Mouse (Mus musculus) right cerebral cortex, postnatal 4 days (tissue): ENCODE measurements around the gene Ppil4.
"Not testable (repeated sequence)": the region's sequence is repeated elsewhere in the genome, so short reads cannot be mapped to it uniquely, and the experiment has no call there.

Source experiments
- DNase-seq: peaks from one replicate; pipeline ENCODE4 v3.0.0-alpha.2; 2022

Gene Ppil4

DNA sequence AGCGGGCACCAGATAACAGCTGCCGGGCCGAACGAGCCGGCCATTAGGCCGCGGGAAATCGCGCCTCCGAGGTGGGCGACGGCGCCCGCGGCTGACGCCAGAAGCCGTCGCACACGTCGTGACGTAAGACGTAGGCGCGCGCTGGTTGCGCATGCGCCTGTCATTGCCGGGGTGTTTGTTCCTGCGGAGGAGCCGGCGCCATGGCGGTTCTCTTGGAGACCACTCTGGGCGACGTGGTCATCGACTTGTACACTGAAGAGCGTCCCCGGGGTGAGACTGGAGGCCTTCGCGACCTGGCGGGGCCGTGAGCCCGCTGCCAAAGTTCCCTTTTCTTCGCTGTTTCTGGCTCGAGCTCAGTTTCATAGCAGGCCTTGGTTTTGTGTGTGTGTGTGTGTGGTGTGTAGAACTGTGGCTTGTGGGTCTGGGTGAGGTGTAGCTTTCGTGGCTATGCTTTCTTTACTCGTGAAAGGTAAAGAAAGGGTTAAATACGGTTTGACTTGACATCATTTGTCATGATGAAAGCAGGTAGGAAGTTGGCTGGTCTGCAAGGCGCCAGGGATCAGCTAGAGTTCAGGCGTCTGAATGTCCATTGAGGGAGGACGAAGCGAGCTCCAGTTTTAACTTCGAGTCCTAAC lies at the start of gene Ppil4, which contains the start of gene Ginm1:
TSS of gene Ppil4 (plus strand) at position 141 of the 635 bp plus-strand sequence.
TSS of gene Ginm1 (minus strand) at position 74 of the 635 bp plus-strand sequence.
- DNase-seq = peak; percentile 92

DNA sequence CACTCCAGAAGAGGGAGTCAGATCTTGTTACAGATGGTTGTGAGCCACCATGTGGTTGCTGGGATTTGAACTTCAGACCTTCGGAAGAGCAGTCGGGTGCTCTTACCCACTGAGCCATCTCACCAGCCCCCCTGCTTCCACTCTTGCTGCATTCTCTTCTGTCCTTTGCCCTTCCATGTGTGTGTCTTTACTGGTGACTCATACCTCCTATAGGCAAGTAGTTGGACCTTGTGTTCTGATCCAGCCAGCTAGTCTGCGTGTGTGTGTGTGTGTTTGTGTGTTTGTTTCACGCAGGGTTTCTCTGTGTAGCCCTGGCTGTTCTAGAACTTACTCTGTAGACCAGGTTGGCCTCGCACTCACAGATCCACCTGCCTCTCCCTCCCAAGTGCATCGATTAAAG lies 47.2 kb upstream of the Ppil4 start:
- not testable (repeated sequence) for DNase-seq

DNA sequence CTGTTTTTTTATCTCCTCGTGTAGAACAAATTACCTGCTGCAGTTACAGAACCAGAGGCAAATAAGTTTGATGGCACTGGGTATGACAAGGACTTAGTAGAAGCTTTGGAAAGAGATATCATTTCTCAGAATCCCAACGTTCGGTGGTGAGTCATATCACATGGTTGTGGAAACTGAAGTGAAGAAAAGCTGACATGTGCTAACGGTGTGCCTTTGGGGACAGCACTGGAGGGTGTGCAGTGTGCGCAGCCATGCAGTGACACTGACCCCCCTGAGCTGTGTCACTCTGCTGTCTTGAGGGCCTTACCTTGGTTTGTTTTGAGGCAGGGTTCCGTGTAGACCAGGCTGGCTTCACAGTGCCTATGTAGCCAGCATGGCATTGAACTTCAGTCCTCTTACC lies 43.9 kb upstream of the Ppil4 start:
- DNase-seq = no peak

DNA sequence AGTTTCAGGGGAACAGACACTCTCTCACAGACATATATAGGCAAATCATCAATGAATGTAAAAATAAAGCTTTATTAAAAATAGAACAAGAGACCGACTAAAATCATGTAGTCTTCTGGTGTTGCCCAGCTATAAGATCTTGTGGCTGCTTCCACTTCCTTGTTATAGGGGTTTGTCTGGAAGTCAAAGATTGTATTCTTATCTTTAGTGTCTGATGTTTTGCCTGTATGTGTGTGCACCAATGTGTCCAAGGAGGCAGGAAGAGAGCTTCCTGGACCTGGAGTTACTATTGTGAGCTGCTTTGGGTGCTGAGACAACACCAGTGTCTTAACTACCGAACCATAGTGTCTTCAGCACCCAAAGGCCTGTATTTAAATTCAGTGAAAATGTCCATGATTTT lies 35.1 kb upstream of the Ppil4 start:
- DNase-seq = no peak

DNA sequence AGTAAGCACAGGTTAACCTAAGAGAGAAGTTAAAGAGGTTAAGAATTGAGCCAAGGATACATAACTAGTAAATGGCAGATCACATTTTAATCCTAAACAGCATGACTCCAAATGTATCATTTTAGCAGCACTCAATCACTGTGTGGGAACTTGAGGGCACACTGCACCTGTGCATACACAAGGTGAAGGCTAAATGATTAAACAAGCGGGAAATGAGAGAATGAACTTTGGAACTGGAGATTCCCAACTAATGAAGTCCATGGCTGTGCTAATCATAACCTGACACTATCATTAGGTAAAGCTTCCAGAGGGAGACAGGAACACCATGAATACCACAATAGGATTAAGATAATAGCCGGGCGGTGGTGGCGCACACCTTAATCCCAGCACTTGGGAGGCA lies 20.3 kb upstream of the Ppil4 start:
- DNase-seq = no peak

DNA sequence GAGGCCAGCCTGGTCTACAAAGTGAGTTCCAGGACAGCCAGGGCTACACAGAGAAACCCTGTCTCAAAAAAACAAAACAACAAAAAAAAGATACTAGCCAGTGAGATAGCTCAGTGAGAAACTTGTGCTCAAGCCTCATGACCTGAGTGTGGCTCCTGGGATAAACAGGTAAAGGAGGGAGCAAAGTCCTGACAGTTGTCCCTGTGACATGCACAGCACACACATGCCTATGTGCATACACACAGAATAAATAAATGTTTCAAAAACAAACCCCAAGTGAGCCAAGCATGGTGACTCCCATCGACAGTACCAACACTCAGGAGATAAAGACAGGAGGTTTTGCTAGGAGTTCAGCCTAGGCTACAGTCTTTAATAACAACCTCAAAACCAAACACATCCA lies 19.9 kb upstream of the Ppil4 start:
- DNase-seq = no peak

DNA sequence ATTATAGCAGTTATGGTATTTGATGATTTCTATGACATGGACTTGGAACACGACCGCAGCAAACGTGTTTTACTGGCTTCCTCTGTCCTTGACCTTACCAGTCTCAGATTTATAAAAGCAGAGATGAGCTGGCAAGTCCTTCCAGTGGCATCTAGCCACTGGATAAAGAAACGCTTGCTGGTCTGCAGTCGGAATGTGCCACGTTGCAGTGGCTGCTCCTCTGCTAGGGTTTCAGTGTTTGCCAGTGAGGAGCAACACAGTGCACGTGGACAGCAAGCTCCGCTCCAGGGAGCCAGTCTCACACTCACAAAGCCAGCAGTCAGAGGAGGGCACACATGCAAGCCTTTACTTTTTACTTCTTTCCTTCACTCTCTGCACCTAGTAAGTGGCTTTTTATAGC lies 17.3 kb upstream of the Ppil4 start:
- no peak for DNase-seq

DNA sequence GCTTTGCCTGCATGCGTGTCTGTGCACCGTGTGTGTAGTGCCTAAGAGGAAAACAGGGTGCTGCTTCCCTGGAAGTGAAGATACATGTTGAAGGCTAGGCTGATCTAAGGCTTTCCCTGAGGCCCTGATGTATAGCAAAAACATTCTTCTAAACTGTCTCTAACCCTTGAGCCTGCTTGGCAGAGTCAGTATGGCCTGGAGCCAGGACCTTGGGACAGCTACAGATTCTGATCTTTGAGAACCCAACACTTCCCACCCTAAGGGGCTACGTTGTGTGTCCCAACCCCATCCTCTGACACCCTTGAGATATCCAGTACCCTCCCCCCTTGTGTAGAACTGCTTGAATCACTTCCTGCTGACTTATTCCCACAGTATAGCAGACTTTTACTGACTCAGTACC lies 14.3 kb upstream of the Ppil4 start:
- DNase-seq = no peak

DNA sequence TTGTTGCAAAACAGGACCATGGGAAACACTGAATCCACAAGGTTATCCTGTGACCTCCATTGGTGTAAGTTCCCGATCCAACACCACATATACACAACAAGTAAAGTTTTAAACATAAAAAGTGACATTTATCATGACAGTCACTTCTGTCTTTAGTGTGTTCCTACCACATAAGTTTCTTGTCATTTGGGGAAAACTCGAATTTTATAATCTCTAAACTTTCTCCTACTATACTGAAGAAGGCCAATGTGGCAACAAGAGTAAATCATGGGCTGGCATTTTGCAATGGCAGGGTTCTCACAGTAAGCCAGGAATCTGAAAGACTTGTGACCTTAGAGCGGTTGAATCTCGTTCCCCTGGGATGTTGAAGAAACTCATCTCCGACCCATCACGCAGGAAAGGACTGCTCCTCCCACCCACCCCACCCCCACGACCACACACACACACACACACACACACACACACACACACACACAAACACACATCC lies 12.9 kb upstream of the Ppil4 start:
- DNase-seq = no peak

DNA sequence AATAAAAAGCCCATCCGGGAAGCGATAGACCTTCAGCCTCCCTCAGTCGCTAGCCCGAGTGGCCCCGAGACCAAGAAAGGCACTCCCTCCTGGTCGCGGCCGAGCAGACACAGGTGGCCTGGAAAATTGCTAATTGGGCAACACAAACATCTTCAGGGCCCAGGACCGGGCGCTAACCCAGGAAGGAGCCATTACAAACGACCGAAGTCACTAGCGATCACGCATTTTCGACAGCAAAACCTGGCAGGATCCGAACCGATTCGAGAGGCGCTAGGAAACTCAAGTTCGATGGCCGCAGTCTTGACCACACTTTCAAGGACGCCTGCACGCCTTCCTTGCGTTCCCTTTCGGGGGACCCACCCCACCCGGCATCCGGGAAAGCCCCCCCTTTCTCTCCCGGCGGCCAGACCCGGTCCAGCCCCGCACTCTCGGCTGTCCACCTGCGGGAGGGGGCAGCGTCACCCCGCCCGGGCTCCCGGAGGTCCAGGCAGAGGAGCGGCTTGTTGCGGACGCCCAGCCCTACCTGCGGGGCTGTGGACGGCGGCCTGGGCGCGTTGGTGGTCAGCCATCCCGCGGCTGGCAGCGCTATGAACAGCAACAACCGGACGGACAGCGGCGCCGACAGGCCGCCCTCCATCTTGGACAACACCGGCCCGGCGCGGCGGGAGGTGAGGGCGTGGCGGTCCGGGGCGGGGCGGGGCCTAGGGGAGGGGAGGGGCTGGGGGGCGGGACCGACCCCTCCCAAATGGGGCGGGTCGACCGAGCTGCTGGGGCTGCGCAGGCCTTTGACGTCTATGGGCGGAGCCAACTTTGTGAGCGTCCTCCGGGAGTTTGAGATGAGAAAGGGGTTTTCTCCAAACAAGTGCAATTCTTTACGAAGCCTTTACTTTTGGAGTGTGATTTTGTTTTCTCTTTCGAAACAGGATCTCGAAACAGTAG lies 12.2 kb upstream of the Ppil4 start:
- peak; percentile 85 for DNase-seq

DNA sequence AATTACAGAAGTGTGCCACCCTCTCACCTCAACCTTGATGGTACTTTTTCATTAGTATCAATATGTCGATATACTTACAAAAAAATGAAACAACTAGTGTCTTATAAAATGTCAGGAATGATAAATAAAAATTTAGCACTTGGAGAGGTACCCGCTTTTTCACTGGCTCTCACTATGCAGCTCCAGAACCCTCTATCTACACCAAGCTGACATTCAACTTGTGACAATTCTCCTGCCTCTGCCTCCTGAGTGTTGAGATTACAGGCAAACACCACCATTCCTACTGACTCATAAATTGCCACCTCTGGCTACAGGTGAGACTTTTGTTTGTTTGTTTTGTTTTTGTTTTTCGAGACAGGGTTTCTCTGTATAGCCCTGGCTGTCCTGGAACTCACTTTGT lies 11.5 kb upstream of the Ppil4 start:
- DNase-seq = no peak

DNA sequence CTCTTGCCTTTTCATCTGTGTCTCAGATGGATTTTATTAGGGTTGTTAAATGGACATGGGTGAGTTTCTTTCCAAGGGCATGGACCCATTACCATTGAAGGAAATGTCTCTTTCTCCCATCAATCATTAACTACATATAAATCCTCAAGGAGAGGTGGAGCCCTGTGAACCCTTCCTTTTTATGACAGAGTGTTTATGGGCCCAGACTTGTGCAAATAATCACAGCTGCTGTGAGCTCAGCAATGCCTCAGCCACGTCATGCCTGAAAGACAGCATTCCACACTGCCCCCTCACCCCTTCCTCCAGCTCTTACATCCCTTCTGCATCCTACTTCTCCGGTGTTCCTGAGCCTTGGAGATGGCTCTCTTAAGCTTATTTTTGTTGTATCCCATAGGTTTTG lies 5.4 kb upstream of the Ppil4 start:
- no peak for DNase-seq

DNA sequence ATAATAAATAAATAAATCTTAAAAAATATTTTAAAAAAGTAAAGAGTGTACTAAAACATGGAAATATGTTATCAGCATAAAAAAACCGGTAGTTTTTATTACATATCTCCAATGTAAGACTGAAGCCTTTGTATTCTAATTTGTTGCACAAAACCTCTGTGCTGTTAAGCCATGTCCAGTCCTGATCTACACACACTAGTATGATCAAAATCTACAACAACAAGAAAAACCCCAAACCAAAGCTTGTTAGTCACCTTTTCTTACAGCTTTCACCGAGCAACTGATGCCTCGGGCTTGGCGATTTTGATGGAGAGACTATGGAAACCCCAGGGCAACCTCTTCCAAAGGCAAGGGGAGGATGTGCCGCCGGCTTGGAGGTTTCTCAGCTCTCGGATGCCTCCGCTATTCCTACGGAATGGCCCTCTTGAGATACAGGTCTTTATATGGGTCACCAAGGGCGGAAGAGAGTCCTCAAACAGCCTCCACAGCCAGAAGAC lies 389 bp upstream of the Ppil4 start:
- DNase-seq = no peak

DNA sequence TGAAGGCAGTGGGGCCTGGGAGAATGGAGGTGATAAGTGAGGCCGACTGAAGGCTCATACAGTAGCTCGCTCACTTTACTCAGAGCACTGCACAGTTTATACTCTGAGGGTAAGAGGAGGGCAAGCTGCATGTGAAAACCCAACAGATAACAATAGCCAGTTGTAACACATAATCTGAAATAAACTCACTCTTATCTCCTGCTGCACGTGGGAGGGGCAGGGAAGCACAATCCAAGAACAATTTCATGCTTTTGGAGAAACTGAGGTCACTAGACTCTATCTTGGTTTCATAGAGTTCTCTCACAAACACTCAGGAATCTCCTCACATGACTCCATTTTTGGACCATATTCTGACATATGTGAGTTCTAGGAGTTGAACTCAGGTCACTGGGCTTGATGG lies 8.6 kb downstream of the Ppil4 start:
- no peak for DNase-seq

DNA sequence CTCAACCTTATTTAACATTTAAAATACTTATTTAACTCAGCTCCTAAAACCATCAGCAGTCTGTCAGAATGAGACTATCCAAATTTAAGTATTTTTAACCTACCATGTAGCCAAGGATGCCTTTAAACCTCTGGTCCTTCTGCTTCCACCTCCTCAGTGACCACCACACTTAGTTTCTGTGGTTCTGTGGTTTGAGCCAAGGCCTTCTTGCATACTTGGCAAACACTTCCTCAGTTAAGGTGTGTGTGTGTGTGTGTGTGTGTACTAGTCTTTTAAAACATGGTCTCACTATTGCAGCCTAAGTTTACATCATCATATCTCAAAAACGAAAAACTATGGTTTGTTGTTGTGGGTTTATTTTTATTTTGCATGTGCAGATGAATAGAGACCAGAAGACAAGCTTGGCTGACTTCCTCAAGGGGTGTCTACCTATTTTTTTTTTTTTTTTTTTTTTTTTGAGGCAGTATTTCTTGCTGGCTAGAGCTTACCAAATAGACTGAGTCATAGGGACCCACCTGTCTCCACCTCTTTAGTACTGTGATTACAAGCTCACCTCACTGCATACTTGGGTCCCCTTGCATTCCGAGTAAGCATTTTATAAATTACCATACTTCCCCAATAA lies 9.9 kb downstream of the Ppil4 start:
- no peak for DNase-seq

DNA sequence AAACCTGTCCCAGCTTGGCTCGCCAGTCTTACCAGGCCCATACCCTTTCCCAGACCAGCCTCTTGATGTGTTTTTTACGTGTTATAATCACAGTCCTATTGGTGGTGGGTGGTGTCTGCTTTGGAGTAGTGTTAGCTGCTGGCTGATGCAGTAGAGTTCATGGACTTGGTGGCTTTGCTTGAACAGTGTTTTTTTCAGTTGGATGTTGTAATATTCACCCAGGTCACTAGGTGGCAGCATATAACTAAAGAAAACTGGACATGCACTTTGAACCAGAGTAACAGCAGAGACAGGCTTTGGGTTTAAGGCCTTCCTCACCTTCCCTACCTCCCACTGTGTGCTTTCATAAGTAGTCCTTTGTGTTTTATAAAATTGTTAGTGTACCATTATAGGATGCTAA lies 17.2 kb downstream of the Ppil4 start:
- no peak for DNase-seq

DNA sequence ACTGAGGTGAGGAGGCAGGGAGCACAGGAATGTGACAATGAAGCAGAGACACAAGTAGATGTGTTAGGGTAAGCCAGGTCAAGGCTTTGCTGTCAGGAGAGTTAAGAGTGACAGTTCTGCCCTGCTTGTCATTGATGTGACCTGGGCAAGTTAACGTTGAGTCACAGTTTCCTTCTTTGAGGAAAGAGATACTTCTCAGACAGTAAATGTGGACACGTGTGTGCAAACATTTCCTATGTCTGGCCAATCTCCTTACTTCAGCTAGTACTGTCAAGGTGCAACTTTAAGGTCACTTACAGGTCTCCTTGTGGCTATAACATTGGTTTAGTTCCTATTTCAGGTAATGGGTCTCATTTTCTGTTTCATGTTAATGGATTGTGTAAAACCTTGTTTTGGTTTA lies 23.8 kb downstream of the Ppil4 start:
- DNase-seq = no peak

DNA sequence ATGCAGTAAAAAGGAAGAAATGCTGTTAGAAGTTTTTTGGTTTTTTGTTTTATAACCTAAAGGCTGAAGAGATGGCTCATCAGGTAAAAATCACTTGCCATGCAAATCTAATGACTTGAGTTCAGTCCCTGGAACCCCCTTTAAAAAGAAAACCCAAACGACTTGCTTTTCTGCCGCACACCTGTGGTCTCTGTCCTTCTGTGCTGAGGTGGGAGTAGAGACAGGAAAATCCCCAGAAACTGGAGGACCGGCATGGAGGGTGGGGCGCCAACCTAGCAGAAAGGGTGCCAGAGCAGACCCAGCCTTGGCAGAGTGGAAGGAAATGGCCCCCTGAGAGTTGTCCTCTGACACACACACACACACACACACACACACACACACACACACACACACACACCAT lies 26.0 kb downstream of the Ppil4 start:
- no peak for DNase-seq

DNA sequence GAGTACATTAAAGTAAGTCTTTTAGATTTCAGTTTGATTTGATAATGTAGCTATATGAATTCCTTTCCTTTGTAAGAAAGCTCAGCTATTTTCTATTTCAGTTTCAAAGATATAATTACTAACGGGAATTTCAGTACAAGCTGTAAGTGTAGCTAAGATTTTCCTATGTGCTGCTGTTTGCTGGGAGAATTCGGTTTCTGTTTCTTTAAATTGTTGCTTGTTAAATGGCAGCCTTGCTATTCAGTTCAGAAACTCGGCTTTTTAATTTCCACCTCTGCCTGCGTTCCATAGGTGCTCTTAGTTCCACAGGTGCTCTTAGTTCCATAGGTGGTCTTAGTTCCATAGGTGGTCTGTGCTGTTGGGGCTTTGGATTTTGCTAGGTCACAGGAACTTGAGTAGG lies 26.5 kb downstream of the Ppil4 start:
- no peak for DNase-seq

DNA sequence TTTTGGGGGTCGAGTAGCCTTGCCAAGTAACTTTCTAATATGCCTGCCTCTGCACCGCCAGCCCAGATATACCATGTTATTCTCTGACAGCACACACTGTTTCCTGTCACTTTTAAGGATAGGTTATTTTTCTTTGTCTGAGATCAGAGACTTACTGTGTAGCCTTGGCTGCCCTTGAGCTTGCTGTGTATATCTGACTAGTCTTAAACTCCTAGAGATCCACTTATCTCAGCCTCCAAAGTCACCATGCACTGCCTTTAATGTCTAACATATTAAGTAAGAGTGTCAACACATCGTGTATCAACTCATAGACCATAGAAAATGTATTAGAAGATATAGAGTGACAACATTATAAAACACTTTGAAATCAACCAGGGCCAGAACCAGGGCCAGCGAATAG lies 26.9 kb downstream of the Ppil4 start:
- no peak for DNase-seq

DNA sequence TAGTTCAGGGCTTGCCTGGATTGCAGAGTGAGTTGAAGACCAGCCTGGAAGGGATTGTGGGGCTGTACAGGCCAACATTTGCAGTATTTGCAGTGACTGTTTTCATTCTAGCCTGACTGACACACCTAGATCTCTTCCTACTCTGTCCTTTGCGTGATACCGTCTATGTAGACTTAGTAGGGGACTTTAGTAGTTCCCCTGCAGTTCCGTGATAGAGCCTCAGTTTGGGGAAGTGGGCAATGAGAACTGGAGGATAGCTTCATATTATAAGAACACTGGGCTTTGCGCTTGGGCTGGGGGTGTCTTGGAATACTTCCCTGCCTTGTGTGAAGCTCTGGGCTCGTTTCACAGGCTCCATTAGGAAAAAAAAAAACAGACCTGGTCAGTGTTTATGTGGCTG lies 27.5 kb downstream of the Ppil4 start:
- no peak for DNase-seq

DNA sequence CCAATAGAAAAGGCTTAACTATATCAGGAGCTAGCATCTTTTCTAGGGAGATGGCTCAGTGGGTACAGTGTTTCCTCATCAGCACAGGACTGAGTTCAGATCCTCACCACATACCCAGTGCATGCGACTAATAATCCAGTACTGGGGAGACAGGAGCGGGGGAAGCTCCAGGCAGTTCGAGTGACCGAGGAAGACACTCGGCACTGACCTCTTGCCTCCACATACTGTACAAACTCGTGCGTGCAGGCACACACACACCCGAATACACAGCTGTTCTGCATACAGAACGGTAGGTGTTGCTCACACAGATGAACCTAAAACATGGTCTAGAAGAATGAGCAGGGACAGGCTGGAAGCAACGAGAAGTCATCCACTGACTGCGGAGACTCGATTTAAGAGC lies 29.3 kb downstream of the Ppil4 start:
- DNase-seq = no peak

DNA sequence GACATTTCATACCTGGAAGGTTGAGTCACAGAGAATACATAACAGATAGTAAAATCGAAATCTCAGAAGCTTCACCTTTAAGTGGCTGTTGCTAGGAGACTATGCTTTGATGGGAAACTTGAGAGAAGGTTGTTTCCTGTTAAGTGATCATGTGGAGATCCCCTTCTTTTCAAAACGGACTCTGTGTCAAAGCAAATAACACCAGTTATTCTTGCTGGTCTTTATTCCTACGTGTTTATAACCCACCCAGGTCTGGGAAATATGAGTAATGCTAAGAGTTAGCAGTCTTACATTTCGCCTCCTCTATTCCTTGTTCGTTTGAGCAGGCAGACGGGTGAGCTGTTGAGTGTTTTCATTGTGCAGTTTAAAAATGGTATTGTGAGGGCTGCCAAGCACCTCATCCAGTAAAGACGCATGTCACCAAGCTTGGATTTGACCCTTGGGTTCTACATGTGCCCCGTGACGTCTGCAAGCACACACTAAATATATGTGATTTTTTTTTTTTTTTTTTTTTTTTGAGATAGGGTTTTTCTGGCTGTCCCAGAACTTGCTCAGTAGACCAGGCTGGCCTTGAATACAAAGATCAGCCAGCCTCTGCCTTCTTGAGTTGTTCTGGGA lies 32.1 kb downstream of the Ppil4 start:
- no peak for DNase-seq
